Mouse (Mus musculus) adipose tissue, adult 10 weeks (tissue): ENCODE data around the gene Qprt. TPM values are rescaled to one million over a fixed set of nuclear protein-coding genes. Genes with fewer than 3 reads are reported as not detected.

Source experiments
- polyA plus RNA-seq: library from polyadenylated mRNA; stranded (reverse); fragments of 350-450 nt; fragmentation: Illumina TruSeq; extraction: RNeasy Lipid Tissue Mini Kit (QIAGEN cat#74804); gene quantifications from one replicate; pipeline ENCODE4 v1.2.3, GENCODE M21; 2014; ENCODE audit warnings: low read depth, low replicate concordance

Qprt gene
- polyA plus RNA-seq: 1.2 TPM

GRCm38 (mm10) chr7:127121911-127122270 lies at the start of gene Qprt:
Gene Qprt, minus strand, starts transcription at chr7:127122226.

GRCm38 (mm10) chr7:127137262-127138017 lies 15.4 kb upstream of the Qprt start, which contains the start of gene Spn:
Gene Spn, minus strand, starts transcription at chr7:127137823.

GRCm38 (mm10) chr7:127091114-127091896 lies 30.7 kb downstream of the Qprt start, which contains the start of gene AI467606:
Gene AI467606, plus strand, starts transcription at chr7:127091359.

GRCm38 (mm10) chr7:127087278-127088010 lies 34.6 kb downstream of the Qprt start, which contains the start of gene Zg16:
Gene Zg16, minus strand, starts transcription at chr7:127087328.

Other genes starting within 250 kb of the Qprt start
- gene Taok2, start 237.5 kb downstream of the Qprt start, polyA plus RNA-seq: 53.1 TPM
- gene Tmem219, start 199.3 kb downstream of the Qprt start, polyA plus RNA-seq: 58.2 TPM
- 12.5 TPM for gene Kctd13, start 193.3 kb downstream of the Qprt start, polyA plus RNA-seq
- 0.30 TPM for gene Asphd1, start 172.6 kb downstream of the Qprt start, polyA plus RNA-seq
- 1.5 TPM for gene Sez6l2, start 171.7 kb downstream of the Qprt start, polyA plus RNA-seq
- 96.0 TPM for gene Cdipt, start 146.3 kb downstream of the Qprt start, polyA plus RNA-seq
- gene Cdiptos, start 146.1 kb downstream of the Qprt start, polyA plus RNA-seq: 29.3 TPM
- 50.9 TPM for gene Mvp, start 107.6 kb downstream of the Qprt start, polyA plus RNA-seq
- gene Pagr1b, start 105.7 kb downstream of the Qprt start, polyA plus RNA-seq: 1.6 TPM
- not detected for gene Pagr1a, start 104.9 kb downstream of the Qprt start, polyA plus RNA-seq
- gene Gm42742, start 101.1 kb downstream of the Qprt start, polyA plus RNA-seq: 26.3 TPM
- gene Prrt2, start 101.0 kb downstream of the Qprt start, polyA plus RNA-seq: 2.7 TPM
- 78.3 TPM for gene Maz, start 95.2 kb downstream of the Qprt start, polyA plus RNA-seq
- gene Kif22, start 79.8 kb downstream of the Qprt start, polyA plus RNA-seq: 3.2 TPM
- 1.4 TPM for gene Zg16, start 34.9 kb downstream of the Qprt start, polyA plus RNA-seq
- 12.4 TPM for gene AI467606, start 30.9 kb downstream of the Qprt start, polyA plus RNA-seq
- gene Spn, start 15.6 kb upstream of the Qprt start, polyA plus RNA-seq: 1.4 TPM
- 52.6 TPM for gene Cd2bp2, start 73.8 kb upstream of the Qprt start, polyA plus RNA-seq
- 27.7 TPM for gene Tbc1d10b, start 86.2 kb upstream of the Qprt start, polyA plus RNA-seq
- gene Mylpf, start 86.7 kb upstream of the Qprt start, polyA plus RNA-seq: 4.2 TPM
- 14.2 TPM for gene Zfp553, start 110.8 kb upstream of the Qprt start, polyA plus RNA-seq
- 11.1 TPM for gene Sept1, start 110.9 kb upstream of the Qprt start, polyA plus RNA-seq
- 20.6 TPM for gene Zfp771, start 122.0 kb upstream of the Qprt start, polyA plus RNA-seq
- 31.2 TPM for gene Dctpp1, start 138.5 kb upstream of the Qprt start, polyA plus RNA-seq
- 34.8 TPM for gene Sephs2, start 151.8 kb upstream of the Qprt start, polyA plus RNA-seq
- gene Itgal, start 174.0 kb upstream of the Qprt start, polyA plus RNA-seq: 2.5 TPM
- gene Zfp768, start 223.4 kb upstream of the Qprt start, polyA plus RNA-seq: 16.7 TPM